Mouse (Mus musculus) bone marrow macrophage, adult 2 months (primary cell): ENCODE data around the gene Larp1. TPM values are rescaled to one million over a fixed set of nuclear protein-coding genes. Genes with fewer than 3 reads are reported as not detected.
A peak's percentile ranks its signal among the peaks of the same experiment; 100 is the strongest.

Source experiments
- H3K27ac ChIP-seq: 2 replicates; pipeline ENCODE4 v1.5.1; 2012; ENCODE audit warnings: low read depth, low read length; ENCODE audit not compliant: insufficient read depth
- H3K4me1 ChIP-seq: 2 replicates; pipeline ENCODE4 v1.6.1; 2012; ENCODE audit warnings: low read length; ENCODE audit not compliant: control insufficient read depth, insufficient read depth
- H3K4me3 ChIP-seq: 2 replicates; pipeline ENCODE4 v1.5.1; 2012; ENCODE audit warnings: mild to moderate bottlenecking, low read length, moderate library complexity; ENCODE audit not compliant: insufficient read depth
- CTCF ChIP-seq: IDR thresholded peaks from 2 replicates; pipeline ENCODE4 v1.5.1; 2012; ENCODE audit warnings: low read depth, mild to moderate bottlenecking, low read length, moderate library complexity
- POLR2A ChIP-seq: IDR thresholded peaks from 2 replicates; pipeline ENCODE4 v1.6.1; 2012; ENCODE audit warnings: mild to moderate bottlenecking, low read depth, low read length, borderline replicate concordance
- polyA plus RNA-seq: library from polyadenylated mRNA; stranded (reverse); fragments of >200 nt; gene quantifications from 2 replicates; pipeline ENCODE4 v1.2.4, GENCODE M21; 2012; ENCODE audit not compliant: missing spikeins, insufficient read depth, insufficient read length

The Larp1 gene
- polyA plus RNA-seq, 1 experiment: 32.4 TPM

- Histone ChIP-seq H3K4me3 (no peak overlapping the region), H3K27ac (no peak overlapping the region), H3K4me1 (no peaks in the 10 kb centered on the region)
- TF ChIP-seq CTCF: no peak
- TF ChIP-seq POLR2A: no peak
Observed at GRCm38 (mm10) chr11:57998872-57999271, 10.0 kb upstream of the Larp1 start.

DNA sequence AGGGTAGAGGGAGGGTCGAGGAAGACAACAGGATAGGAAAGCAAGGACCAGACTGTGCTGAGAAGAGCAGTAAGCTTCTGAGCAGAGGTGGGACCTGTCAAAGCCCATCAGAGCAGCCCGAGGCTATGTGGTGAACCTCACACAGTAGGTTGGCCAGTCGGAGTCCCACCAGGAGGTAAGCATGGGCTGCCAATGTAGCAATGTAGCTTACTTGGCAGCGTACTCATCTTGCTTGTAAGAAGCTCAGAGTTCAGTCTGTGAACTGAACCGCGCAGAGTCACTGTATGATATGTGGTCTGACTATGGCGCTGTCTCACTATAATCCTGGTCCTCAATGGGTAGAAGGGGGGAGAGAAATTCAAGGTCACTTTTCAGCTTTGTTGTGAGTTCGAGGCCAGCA lies 5.7 kb upstream of the Larp1 start:
- H3K4me3 ChIP-seq: no peak overlapping the region
- TF ChIP-seq CTCF: no peak
- TF ChIP-seq POLR2A: no peak
- H3K4me1 ChIP-seq: peaks cover 5% of the 10 kb centered on the region
- no peak overlapping the region for H3K27ac ChIP-seq

DNA sequence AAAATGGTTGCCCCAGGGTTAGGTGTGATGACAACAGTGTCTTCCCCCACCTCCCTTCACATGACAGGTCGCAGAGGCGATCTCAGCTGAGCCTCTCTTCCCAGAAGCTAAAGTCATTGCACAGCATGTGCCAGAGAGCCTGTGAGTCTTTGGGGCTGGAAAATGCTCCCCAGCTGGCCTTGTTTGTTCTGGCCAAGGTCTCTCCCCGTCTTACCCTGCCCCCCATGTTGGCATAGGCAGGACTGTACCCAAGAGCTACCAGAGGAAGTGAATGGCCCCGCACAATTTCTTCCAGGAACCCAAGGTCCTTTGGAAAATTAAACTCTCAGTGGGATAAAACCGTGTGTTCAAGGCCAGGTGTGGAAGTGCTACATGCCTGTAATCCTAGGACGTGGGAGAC lies 5.1 kb upstream of the Larp1 start:
- no peak for TF ChIP-seq CTCF
- Histone ChIP-seq H3K27ac (no peak overlapping the region), H3K4me1 (peaks cover 5% of the 10 kb centered on the region), H3K4me3 (no peak overlapping the region)

GRCm38 (mm10) chr11:58005110-58005509 lies 3.8 kb upstream of the Larp1 start:
- Histone ChIP-seq H3K4me3 (no peak overlapping the region), H3K27ac (peak overlapping the region; percentile 2; the same call in 1 of the 2 replicates), H3K4me1 (peaks cover 5% of the 10 kb centered on the region)
- TF ChIP-seq POLR2A (no peak), CTCF (no peak)

- H3K4me3 ChIP-seq: peak overlapping the region; percentile 88
- peak overlapping the region; percentile 46 for H3K27ac ChIP-seq
- TF ChIP-seq POLR2A (no peak), CTCF (no peak)
- peaks cover 15% of the 10 kb centered on the region for H3K4me1 ChIP-seq
Observed at GRCm38 (mm10) chr11:58008013-58008412, 851 bp upstream of the Larp1 start.

DNA sequence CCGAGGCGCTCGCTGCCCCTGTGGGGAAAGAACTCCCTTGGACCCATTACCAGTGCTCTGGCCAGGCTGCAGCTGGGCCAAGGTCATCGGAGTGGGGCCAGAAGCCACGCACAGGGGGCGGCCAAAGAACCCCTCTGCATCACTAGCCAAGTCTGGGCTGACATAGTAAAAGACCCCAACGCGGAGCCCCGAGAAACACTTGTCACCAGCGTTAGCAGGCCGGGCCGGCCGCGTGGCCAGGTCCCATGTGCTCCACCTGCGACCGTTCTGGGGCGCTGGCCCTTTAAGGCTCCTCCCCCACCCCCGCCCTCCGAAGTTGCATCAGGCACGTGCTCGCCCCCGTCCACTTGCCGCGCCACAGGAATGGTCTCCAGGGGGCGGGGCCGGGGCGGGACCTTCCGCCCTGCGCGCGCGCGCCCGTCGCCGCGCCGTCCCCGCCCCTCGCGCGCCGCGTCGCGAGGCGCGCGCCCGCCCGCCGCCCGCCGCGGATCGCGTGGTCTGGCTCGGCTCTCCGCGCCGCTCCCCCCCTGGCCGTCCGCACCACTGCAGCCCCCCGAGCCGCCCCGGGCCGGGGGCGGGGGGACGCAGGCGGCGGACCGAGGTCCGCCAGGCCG lies 320 bp upstream of the Larp1 start:
- H3K27ac ChIP-seq: peak overlapping the region; percentile 71
- TF ChIP-seq POLR2A: 0 out of 2 replicates have a peak, but pooled peaks have one; percentile 41
- TF ChIP-seq CTCF: no peak

GRCm38 (mm10) chr11:58009516-58010141 lies 765 bp downstream of the Larp1 start:
- Histone ChIP-seq H3K4me3 (peak overlapping the region; percentile 75), H3K27ac (peak overlapping the region; percentile 71), H3K4me1 (peaks cover 27% of the 10 kb centered on the region)
- no peak for TF ChIP-seq CTCF
- TF ChIP-seq POLR2A: no peak

More for the DNA sequence above, 320 bp upstream of the Larp1 start:
- Histone ChIP-seq H3K4me3 (peak overlapping the region; percentile 88), H3K4me1 (peaks cover 19% of the 10 kb centered on the region)

DNA sequence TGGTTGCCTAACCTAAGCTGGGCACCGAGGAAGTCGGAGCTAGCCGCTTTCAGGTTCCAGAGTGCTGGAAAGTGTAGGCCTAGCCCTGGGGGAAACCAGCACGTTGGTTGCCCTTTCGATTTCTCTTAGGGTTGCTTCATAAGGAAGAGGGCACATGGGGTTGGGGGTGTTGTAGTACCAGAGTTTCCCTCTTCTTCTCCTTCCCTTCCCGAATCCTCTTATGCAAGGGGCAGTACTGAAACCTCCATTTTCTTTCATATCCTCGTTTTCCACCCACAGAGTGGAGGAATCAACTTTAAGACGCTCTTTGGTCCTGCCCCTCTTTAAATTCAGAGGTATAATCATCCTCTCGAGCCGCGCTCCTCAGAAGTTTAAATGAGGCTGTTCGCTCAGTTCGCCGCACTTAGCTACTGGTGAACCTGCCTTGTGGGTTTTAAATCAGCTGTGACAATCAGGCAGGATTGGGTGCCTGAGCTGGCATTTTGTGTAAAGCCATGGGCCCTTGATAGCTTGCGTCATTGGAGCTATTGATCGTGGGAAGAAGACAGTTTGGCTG lies 1.4 kb downstream of the Larp1 start:
- H3K4me1 ChIP-seq: peaks cover 31% of the 10 kb centered on the region
- peak overlapping the region; percentile 71 for H3K27ac ChIP-seq
- peak overlapping the region; percentile 75 for H3K4me3 ChIP-seq
- TF ChIP-seq CTCF (no peak), POLR2A (no peak)

- Histone ChIP-seq H3K4me3 (peak overlapping the region; percentile 75), H3K4me1 (peaks cover 34% of the 10 kb centered on the region), H3K27ac (no peak overlapping the region)
- TF ChIP-seq CTCF (no peak), POLR2A (no peak)
Observed at GRCm38 (mm10) chr11:58010930-58011329, 2.1 kb downstream of the Larp1 start.

DNA sequence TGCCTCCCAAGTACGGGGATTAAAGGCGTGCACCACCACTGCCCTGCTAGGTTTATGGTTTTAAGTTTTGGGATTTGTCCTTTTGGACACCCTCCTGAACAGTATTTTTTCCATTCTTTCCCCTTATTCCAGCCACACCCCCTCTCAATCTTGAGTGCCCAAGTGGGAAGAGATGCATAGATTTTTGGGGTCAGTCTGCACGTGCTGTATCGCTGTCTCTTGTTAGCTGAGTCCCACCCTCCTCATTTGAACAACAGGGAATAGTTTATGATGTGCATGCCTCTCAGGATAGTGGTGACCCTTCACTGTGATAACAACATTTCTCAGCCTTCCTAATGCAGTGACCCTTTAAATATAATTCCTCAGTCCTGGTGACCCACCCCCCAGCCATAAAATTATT lies 2.9 kb downstream of the Larp1 start:
- H3K4me1 ChIP-seq: peaks cover 43% of the 10 kb centered on the region
- peak overlapping the region; percentile 30 for H3K4me3 ChIP-seq
- H3K27ac ChIP-seq: no peak overlapping the region
- TF ChIP-seq CTCF (no peak), POLR2A (no peak)
